Mouse (Mus musculus) lung, adult 2 months (tissue): ENCODE measurements around the gene Ihh.

Experiments used
- CTCF ChIP-seq: fragments of 200-500 bp; IDR thresholded peaks from 2 replicates; pipeline ENCODE4 v1.5.1; 2011; ENCODE audit warnings: mild to moderate bottlenecking, low read length, control low read depth; ENCODE audit not compliant: insufficient read depth
- POLR2A ChIP-seq: fragments of 200-500 bp; IDR thresholded peaks from 2 replicates; pipeline ENCODE4 v1.6.1; 2011; ENCODE audit warnings: low read depth, mild to moderate bottlenecking, control low read depth, low read length, borderline replicate concordance; ENCODE audit errors: extremely low read depth

DNA sequence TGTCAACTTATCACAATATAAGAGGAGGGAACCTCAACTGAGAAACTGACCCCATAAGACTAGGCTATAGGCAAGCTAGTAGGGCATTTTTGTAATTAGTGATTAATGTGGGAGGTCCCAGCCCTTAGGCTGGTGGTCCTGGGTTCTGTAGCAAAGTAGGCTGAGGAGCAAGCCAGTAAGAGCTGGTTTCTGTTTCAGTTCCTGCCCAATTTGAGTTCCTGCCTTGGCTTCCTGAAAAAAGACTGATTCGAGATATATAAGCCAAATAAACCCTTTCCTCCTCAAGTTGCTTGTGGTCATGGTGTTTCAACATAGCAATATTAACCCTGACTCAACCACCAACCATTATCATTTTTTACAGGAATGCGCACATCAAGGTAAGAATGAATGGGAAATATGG lies 45.8 kb upstream of the Ihh start:
- TF ChIP-seq CTCF (no peak), POLR2A (no peak)
